Mouse (Mus musculus): ENCODE data around the gene Tnfrsf4.
A peak's percentile ranks its signal among the peaks of the same experiment; 100 is the strongest.

Gene Tnfrsf4

DNA sequence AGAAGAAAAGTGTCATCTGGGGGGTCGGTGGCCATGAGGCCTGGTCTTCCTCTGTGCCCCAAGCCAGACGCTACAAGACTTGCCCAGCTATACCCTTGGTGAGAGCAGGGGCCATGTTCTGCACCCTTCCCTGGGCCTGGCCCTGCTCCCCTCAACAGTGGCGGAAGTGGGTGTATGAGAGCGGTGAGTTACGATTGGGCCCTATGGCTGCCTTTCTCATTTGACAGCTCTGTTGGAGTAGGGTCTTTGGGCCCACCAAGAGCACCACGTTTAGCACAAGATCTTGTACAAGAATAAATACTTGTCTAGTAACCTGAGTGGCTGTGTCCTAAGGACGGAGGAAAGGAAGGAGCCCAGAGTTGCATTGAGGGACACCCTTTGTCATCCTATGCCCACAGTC, 14.9 kb downstream of the Tnfrsf4 start:
- DNase-seq (ENCODE audit: low spot score): no peak

DNA sequence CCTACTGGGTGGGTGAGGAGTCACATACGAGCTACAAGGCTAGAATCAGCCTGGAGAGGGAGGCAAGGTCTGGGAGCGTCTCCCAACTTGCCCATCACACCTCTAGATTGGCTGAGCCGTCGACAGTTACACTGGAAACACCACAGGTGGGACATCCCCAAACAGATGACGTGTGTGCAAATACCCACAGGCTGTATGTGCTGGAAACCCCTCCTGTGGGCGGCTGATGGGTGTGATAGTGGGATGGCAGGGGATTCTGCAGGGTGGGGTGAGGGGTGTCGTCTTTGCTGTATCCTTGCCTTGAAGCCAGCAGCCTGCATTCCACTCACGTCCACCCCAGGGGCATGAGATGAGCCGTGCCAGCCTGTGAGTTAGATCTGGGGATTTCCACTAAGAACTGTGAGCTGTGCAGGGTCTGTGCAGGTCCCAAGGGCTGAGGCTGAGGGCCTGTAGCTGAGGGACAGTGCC, 17.0 kb downstream of the Tnfrsf4 start:
- no peak for DNase-seq (ENCODE audit: low spot score)

DNA sequence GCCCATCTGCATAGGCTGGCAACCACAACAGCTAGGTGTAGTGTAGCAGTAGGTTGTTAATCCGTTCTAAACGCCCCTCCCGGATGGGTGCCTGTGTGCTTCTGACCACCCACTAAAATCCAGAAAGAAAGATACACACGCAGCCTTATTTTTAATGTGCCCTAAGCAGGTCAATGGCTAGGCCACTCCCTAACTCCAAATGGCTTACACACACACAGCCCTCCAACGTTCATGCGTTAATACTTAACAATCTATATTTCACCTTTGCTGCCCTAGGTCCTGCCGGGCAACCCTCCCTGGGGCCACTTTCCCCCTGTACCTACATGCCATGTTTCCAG, 17.6 kb downstream of the Tnfrsf4 start:
- no peak for DNase-seq (ENCODE audit: low spot score)

DNA sequence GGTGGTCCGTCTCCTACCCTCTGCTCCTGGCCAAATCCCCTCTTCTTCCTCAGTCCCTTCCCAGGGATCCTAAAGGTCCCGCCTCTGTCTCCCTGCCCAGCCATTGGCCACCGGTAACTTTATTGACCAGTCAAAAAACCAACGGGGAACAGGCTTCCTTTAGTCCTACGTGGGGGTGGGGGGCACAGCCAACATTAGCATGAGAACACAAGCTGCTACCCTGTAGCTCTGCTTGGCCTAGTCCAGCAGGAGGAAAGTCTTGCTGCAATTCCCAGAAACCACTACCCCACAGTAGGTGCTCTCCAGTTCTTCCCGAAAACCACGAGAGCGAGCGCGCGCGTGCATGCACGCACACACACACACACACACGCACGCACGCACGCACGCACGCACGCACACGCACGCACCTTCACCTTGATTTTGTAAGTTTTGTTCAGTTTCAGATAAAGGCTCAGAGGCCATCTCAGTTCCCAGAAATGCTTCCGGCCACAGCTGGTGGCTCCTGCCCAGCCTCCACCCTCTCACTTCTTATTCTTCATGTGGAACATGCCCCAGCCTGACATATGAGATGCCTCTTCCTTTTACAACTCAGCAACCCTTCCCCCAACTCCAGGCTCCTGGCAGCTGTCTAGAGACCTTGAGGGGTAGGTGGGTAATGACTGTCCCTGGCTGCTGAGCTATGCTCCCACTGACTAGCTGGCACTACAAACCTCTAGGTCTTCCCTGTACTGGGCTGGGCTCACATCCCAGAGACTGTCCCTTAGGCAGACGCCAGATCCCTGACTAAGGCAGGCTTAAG, 18.1 kb downstream of the Tnfrsf4 start:
- DNase-seq (ENCODE audit: low spot score): peak; percentile 86

DNA sequence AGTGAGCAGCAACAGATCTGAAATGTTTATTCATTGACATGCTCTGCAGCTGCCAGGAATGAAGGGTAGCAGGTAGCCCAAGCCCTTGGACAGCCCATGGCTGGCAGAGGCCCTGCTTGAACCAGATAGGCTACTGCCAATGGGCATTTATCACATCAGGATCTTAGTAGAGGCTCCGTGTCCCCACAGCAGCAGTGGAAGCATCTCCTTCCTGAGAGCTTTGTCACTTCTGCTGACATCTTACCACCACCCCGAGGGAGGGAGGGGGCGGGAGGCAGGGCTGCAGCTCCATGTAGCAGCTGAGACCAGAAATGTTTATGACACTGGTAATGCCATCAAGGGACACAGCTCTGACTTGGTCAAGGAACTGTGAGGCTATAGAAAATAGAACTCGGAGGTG, 19.2 kb downstream of the Tnfrsf4 start:
- DNase-seq (ENCODE audit: low spot score): no peak

DNA sequence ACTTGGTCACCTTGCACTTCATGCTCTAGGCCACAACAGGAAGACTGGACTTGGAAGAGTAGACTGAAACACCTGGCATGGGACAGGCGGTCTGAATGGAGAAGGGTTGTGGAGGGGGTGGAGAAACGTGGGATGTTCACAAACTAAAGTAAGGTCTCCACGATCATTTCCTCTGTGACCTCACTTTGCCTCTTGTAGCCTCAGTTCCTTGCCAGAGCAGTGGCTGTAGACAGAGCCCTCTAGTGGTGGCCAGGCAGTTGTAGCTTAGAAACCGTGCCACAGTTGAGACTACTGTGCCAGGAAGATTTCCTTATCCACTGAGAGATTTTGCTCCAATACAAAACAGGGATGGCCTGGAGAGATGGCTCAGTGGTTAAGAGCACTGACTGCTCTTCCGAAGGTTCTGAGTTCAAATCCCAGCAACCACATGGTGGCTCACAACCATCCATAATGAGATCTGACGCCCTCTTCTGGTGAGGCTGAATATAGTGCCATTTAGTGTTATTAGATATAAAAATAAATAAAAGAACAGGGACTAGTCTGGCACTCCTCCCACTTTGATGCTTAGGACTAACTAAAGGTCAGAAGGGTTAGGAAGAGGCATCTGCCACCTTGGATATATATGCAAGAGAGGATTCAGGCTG, 20.0 kb downstream of the Tnfrsf4 start:
- peak; percentile 71 for DNase-seq (ENCODE audit: low spot score)

DNA sequence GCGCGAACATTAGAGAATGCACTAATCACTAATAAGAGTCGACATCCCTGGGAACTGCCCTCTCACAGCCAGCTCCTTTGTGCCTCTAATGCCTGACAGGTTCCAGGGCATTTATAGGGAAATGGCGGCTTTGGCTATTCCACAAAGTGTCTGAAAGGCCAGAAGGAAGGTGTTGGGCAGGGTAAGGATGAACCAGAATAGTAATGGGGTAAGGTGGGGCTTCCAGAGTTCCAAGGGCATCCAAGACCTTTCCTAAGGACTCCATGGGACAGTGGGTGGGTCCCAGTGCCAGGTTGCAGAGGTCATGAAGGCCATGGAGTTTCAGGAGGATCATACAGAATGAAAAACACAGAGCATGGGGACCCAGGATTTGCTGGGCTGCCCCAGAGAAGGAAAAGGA, 20.7 kb downstream of the Tnfrsf4 start:
- no peak for DNase-seq (ENCODE audit: low spot score)

DNA sequence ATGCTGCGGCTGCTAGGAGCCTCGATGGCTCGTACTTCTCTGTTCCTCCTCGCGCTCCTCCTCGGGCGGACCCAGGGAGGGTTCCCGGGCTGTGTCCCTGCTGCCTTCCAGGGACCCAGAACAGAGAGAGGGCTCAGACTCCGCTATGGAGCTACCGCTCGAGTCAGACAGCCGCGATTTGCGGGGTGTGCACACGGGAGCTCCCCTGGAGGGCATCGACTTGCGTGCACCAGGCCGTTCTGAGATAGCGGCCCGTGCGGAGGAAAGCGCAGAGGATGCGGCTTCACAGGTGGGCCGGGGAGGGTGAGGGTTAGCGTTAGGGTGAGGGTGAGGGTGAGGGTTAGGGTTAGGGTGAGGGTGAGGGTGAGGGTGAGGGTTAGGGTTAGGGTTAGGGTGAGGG, 21.3 kb downstream of the Tnfrsf4 start:
- no peak for DNase-seq (ENCODE audit: low spot score)

DNA sequence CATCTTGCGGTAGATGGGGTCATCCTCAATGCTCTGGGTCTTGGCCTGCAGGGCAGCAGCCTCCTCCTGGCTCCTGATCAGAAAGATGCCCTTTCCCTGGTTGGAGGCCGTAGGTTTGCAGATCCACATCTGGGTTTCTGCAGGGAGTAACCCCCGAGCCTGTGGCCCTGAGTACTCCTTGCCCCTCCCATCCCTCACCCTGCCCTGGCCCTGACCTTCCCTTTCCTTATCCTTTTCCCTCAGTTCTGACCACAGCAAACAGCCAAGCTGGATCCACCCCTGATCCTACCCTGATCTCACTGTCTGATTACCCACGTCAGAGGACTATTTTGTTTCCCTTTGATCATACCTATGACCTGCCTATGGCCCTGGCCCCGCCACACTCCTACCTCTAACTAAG, 31.1 kb downstream of the Tnfrsf4 start:
- no peak for DNase-seq (ENCODE audit: low spot score)

DNA sequence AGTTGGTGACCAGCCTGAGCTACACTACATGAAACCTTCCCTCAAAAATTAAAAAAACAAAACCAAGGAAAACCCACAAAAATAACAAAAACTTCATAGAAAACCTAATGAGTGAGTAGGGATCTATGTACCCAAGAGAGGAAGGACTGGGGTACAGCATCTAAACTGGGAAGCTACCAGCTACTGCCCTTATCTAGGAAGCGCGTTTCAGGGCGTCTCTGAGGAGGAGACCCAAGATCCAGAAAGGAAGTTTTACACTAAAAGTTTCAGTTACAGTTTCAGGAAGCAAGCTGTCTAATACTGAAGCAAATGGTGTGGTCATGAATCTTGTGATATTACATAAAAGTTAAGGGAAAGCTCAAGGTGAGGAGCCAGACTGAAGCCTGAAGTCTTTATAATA, 36.1 kb downstream of the Tnfrsf4 start:
- DNase-seq (ENCODE audit: low spot score): no peak

DNA sequence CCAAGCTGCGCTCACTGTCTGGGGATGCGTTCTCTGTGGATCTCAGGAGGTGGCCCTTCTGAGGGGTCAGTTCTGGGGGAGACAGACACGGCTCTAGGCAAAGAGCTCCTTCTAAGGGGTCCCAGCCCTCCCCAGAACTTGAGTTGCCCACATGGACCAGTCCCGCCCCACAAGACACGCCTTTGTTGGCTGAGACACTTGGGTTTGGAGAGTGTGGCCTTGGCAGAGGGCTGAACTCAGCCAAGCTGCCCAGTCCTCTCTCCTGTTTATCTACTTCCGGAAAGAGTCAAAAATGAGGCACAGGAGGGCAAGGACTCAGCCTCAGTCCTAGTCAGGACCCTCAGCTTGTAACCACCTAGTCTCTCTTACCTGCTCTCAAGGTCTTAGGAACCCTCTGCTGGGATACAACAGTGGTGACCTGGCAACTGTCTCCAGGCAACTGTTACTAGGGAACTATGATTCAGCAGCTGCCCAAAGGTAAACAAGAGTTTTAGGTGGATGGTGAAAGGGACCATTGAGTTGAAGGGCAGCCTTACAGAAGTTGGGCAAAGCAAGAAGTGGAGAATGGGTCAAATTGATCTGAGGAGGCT, 36.8 kb downstream of the Tnfrsf4 start:
- peak; percentile 53 for DNase-seq (ENCODE audit: low spot score)

DNA sequence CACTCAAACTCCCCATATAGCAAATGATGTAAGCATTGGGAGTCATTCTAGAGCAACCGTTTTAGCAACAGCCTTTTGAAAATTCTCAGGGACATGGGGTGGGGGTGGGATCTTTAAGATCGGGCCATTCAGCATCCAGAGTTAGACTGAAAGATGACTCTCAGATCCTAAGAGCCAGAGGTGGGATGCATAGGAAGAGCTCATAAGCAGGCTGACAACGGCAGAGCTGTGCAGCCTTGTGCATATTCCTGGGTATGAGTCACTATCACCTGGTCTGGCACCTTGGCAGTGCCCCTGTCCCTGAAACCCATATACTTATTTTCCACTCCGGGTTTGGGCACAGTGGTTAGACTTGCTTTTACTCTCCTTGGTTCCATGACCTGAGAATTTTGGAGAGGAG, 39.5 kb downstream of the Tnfrsf4 start:
- DNase-seq (ENCODE audit: low spot score): no peak

DNA sequence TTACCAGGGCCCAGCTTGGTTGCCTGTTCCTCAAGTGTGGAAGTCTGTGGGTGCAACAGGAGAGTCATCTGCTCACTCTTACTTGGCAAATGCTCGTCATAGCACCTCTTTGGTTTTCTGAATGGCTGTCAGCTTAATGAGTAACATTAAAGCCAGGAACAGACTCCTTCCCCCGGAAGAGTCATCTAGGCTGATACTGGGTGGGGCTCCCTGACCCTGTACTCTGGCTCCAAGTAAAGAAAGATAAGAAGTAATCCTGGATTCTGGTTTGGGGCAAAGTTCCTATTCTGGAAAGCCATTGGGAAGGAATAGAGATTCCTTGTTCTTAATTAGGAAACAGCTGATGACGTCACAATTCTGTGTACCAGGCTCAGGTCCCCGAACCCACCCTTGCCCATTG, 40.5 kb downstream of the Tnfrsf4 start:
- no peak for DNase-seq (ENCODE audit: low spot score)

DNA sequence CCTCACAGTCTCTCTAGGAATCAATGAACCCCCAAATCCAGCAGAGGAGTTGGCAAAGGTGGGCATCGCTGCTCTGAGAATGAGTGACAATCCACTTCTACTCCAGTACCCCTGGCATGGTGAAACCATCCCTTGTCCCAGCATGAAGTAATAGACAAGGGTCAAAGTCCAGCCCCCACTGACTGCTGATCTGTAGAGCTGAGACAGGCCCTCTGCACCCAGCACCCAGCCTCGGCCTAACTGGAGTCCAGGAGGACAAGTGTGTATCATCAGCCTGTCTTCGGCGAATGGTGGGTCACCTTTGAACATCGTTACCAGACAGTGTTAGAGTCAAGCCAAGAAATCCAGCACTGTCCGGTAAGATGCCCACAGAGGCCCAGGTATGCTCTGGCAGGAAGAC, 41.0 kb downstream of the Tnfrsf4 start:
- no peak for DNase-seq (ENCODE audit: low spot score)

DNA sequence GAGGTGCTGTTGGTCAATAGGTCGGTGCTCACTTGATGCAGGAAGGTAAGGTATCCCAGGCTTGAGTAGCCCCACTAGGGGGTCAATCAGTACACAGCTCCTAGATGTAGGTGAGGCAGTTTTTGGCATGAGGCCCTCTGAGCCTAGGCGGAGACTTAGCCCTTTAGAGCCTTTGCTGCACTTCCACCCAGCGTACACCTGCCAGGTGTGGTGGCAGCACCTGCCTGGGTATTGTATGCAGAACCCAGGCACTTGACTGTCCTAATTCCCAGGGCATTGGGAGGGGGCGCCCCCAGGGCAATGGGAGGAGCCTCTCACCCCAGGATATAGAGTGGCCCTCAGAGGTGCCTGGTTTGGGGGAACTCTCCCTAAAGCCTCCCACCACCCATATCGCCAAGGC, 41.5 kb downstream of the Tnfrsf4 start:
- no peak for DNase-seq (ENCODE audit: low spot score)

DNA sequence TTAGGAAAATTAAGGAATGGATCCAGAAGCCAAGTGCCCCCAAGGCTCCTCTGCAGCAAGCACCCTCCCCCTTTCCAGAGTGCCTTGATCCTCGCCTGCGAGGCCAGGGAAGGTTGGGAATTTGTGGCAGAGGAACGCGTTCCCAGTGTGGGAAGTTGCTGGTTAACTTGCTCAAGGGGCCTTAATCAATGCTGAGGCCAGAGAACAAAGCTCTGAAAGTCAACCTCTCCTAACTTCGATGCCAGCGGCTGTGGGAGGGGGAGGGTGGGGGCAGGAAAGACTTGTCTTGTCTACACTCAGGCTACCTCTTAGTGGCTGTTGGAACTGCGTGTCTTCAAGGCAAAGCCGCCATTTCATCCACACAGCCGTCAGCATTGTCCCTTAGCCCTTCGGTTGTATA, 44.1 kb downstream of the Tnfrsf4 start:
- no peak for DNase-seq (ENCODE audit: low spot score)

DNA sequence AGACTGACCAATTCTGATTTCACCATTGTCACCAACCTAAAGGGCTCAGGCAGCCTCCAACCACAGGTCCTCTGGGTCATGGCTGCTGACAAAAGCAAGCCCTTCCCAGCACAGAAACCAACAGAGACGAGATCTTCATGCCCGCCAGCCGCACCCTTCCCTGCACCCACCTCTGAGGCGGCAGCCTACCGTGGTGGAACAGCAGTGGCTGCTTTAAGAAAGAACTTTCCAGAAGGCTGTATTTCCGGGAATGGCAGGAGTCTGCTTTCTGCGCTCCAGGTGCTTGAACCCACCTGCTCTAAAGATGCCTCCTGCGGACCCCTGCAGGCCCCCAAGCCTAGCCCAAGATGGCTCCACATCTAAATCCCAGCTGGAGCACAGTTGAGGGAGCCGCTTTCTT, 45.2 kb downstream of the Tnfrsf4 start:
- no peak for DNase-seq (ENCODE audit: low spot score)

DNA sequence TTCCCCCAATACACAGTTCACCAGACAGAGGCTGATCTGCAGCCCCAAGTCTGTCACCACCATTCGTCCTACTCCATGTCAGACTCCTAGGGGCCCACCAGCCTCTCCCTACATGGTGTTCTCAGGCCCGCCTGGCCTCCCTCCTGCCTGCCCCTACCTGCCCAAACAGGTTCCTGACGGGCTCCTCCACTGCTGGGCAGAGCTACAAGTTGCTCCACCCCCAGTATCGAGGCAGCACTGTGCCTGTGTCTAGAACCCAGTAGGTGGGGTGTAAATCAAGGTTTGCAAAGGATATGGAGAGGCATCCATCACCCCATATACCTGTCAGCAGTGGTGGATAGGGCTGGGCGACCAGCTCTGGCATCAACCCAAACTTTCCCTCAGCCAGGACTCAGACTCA, 45.6 kb downstream of the Tnfrsf4 start, which contains the start of gene Ttll10:
TSS of gene Ttll10 (minus strand) at position 154 of the 400 bp plus-strand sequence.
- DNase-seq (ENCODE audit: low spot score): peak; percentile 80

DNA sequence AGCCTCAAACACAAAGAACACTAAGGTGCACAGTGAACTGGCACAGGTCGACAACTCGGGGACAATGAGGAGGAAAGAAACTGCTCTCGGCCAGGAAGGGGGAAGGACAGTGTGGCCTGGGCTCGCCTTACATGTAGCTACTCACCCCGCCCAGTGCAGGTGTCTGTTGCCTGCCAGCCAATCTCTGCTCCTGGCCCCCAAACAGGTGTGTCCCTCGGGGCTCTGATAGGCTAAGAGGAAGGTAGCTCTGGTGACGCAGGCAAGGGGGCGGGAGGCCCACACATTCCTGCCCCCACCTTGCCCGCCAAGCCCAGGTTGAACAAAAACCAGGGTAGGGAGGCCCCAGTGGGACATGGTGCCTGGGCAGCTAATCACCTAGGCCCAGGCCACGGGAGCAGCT, 46.1 kb downstream of the Tnfrsf4 start:
- peak; percentile 93 for DNase-seq (ENCODE audit: low spot score)

DNA sequence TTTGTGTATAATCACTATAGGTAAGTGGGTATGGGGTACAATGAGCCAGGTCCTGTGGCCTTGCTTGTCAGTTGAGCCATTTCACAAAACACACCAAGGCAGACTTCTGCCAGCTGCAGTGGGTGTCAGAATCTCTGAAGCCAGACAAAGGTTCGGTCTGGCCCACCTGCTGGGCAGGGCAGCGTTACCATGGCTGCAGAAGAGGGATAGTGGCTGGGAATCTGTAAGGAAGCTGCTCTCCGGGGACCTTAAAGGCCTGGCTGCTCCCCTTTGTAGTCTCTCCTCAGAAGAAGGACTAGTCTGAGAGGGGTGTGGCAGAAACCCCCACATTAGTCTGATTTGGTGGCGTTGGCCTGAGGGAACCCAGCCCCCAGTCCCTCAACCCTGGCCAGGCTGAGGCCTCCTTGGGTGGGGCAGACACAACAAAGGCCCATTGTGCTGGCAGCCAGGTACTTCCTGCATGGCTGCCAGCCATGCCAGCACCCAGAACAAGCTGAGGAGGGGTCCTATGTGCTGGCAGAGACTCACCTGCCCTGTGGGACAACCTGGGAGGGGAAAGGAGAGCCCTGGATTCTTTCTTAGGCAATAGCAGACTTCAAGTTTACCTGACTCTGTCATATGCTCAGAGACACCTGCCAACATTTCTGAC, 50.3 kb downstream of the Tnfrsf4 start:
- no peak for DNase-seq (ENCODE audit: low spot score)

DNA sequence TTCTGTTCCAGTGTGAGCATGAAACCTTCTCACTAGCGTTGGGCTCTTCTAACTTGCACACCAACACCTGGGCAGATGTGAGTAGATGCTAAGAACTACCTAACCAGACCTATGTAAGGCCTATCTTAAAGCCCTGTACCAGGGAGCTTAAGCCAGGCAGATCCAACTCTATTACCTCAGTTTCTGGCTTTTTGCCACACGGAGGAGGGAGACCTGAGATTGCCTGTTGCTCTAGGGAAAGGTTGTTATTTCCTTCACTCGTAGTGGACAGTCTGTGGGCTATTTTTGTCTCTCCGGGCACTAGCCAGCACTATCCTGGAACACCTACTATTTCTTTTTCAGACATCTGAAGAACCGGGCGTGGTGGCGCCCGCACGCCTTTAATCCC, 50.9 kb downstream of the Tnfrsf4 start:
- no peak for DNase-seq (ENCODE audit: low spot score)

DNA sequence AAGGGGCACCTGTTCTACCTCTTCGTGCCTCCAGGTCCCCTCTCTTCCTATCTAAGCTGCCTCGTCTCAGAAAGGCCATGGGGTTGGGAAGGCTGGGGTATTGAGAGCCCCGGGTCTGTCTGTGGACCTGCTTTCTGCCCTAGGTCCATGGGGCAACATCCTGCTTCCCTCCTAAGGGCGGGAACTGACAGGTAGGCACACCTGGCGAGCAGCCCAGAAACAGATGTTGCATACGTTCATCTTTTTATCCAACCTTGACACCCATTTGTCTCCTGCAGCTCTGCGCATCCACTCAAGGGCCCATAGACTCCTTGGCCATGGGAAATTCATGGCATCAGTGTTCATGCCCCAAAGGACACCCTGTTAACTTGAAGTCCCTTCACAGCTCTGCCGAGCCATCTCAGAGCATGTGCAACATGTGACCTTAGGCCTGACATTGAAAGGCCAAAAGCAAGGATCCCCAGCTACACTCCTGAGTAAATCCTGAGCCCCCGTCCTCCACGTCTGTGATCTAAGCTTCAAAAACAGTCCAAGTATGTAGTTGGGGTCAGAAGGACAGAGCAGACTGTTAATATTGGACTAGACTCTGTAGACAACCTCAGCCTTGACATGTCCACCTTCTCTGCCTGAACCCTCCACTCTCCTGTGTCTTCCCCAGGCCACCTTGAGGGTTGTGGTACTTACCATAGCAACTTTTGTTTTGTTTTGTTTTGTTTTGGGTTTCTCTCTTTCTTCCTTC, 51.7 kb downstream of the Tnfrsf4 start:
- no peak for DNase-seq (ENCODE audit: low spot score)

All from lung, postnatal 25 days (tissue).